Mouse (Mus musculus): ENCODE measurements around the gene Gstt4. TPM values are rescaled to one million over a fixed set of nuclear protein-coding genes. Genes with fewer than 3 reads are reported as not detected.

Gene Gstt4
- total and polyA plus RNA-seq, 3 experiments = not detected

- TF ChIP-seq TBP (IDR thresholded peaks at IDR 0.05; ENCODE audit: low read depth, low read length) = peak; percentile 60; the same call in 1 of the 2 replicates
- peak; percentile 98 for TF ChIP-seq MYC (IDR thresholded peaks at IDR 0.05; ENCODE audit: low read depth, low read length)
- no peak for TF ChIP-seq ZKSCAN1 (IDR thresholded peaks at IDR 0.05; ENCODE audit: low read depth, low read length)
- peak; percentile 36 for TF ChIP-seq NELFE (IDR thresholded peaks at IDR 0.05; ENCODE audit: low read depth, low read length)
- TF ChIP-seq RCOR1 (IDR thresholded peaks at IDR 0.05; ENCODE audit: low read depth, low read length) = no peak
- TF ChIP-seq MAX (IDR thresholded peaks at IDR 0.05; ENCODE audit: low read length) = peak; percentile 98
- peak; percentile 84; the same call in 1 of the 2 replicates for TF ChIP-seq SIN3A (IDR thresholded peaks at IDR 0.05; ENCODE audit: low read length)
- peak; percentile 91 for TF ChIP-seq USF1 (IDR thresholded peaks at IDR 0.05; ENCODE audit: low read depth, low read length)
- peak; percentile 39; the same call in 1 of the 2 replicates for TF ChIP-seq ETS1 (IDR thresholded peaks at IDR 0.05; ENCODE audit: low read depth, low read length)
- no peak for TF ChIP-seq MEF2A (IDR thresholded peaks at IDR 0.05; ENCODE audit: extremely low read depth, insufficient replicate concordance, low read depth, low read length, poor library complexity, severe bottlenecking)
- TF ChIP-seq EP300 (IDR thresholded peaks at IDR 0.05; ENCODE audit: low read depth in 1 of 2, low read length in 2 of 2) = no peak
- TF ChIP-seq MXI1 (IDR thresholded peaks at IDR 0.05; ENCODE audit: low read depth, low read length) = peak; percentile 98
- TF ChIP-seq BHLHE40 (IDR thresholded peaks at IDR 0.05; ENCODE audit: borderline replicate concordance, low read depth, low read length) = peak; percentile 93
- peak in 1 of 2 experiments; percentile 54; a peak in 1 of 4 replicates for TF ChIP-seq USF2 (IDR thresholded peaks at IDR 0.05; ENCODE audit: borderline replicate concordance in 1 of 2, insufficient read depth in 1 of 2, low read depth in 1 of 2, low read length in 2 of 2)
- TF ChIP-seq GATA1 (IDR thresholded peaks at IDR 0.05; ENCODE audit: low read depth, low read length) = peak; percentile 35; the same call in 1 of the 2 replicates
- TF ChIP-seq SMC3 (IDR thresholded peaks at IDR 0.05; ENCODE audit: low read depth, low read length) = no peak
- TF ChIP-seq MAZ (IDR thresholded peaks at IDR 0.05; ENCODE audit: low read depth, low read length) = peak; percentile 53
- peak in 1 of 2 experiments; percentile 64; a peak in 2 of 4 replicates for TF ChIP-seq POLR2A (IDR thresholded peaks at IDR 0.05; ENCODE audit: control insufficient read depth in 1 of 2, insufficient read depth in 1 of 2, low read depth in 1 of 2, low read length in 2 of 2, poor library complexity in 1 of 2)
- no peak for TF ChIP-seq CTCF (IDR thresholded peaks at IDR 0.05 in 2 of 3, conservative IDR thresholded peaks at IDR 0.05 in 1 of 3; ENCODE audit: control insufficient read depth in 1 of 3, insufficient read depth in 1 of 3, low read depth in 2 of 3, low read length in 3 of 3, poor library complexity in 1 of 3, severe bottlenecking in 1 of 3)
- H3K27me3 ChIP-seq (ENCODE audit: control insufficient read depth in 1 of 2, insufficient read depth in 2 of 2, low read length in 2 of 2) = no peaks in the 10 kb centered on the region
- peak overlapping the region; percentile 88 for H3K9ac ChIP-seq (ENCODE audit: control insufficient read depth, low read depth, low read length, poor library complexity, severe bottlenecking)
- H3K79me2 ChIP-seq (ENCODE audit: control insufficient read depth, insufficient read depth, low read length, poor library complexity) = no peaks in the 10 kb centered on the region; the same call in 1 of the 2 replicates
- peak; percentile 93 for DNase-seq (ENCODE audit: low read depth, low spot score)
- peaks cover 6 to 22% of the 10 kb centered on the region in 2 experiments for H3K4me1 ChIP-seq (ENCODE audit: control insufficient read depth in 1 of 2, insufficient read depth in 2 of 2, low read length in 2 of 2)
- no peaks in the 10 kb centered on the region for H3K9me3 ChIP-seq (replicated peaks; ENCODE audit: insufficient read depth, low read length)
- peak overlapping the region; percentile 61 to 69 for H3K4me3 ChIP-seq (ENCODE audit: control insufficient read depth in 1 of 2, insufficient read depth in 1 of 2, low read depth in 2 of 2, low read length in 2 of 2)
- peaks cover 0 to 19% of the 10 kb centered on the region in 2 experiments; a peak in 2 of 4 replicates for H3K36me3 ChIP-seq (ENCODE audit: control insufficient read depth in 1 of 2, insufficient read depth in 2 of 2, low read length in 2 of 2)
- H3K27ac ChIP-seq (ENCODE audit: control insufficient read depth, low read depth, low read length) = peak overlapping the region; percentile 99
Measured at GRCm38 (mm10) chr10:75835307-75835706, 13.0 kb upstream of the Gstt4 start.

DNA sequence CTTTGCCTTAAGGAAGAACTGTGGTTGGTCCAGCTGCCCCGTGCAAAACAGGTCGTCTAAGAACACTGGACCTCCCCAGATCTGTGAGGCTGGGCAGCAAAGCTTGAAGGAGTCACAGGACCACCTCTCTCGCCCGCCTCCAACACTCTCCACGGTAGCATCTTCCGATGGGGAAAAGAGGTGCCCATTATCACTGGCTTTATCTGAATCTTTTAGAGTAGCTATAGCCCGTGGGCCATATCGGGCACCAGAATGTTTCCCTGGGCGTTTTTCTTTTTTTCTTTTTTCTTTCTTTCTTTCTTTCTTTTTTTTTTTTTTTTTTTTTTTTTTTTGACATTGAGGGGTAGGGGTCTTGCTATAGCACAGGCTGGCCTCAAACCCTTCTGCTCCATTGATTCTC lies 12.4 kb upstream of the Gstt4 start:
- TF ChIP-seq NELFE (IDR thresholded peaks at IDR 0.05; ENCODE audit: low read depth, low read length) = no peak
- peak; percentile 25; the same call in 1 of the 2 replicates for TF ChIP-seq ZNF384 (IDR thresholded peaks at IDR 0.05; ENCODE audit: low read depth, low read length)
- TF ChIP-seq KAT2A (conservative IDR thresholded peaks at IDR 0.05; ENCODE audit: low read depth, low read length) = no peak
- TF ChIP-seq USF1 (IDR thresholded peaks at IDR 0.05; ENCODE audit: low read depth, low read length) = no peak
- no peak for TF ChIP-seq UBTF (IDR thresholded peaks at IDR 0.05; ENCODE audit: borderline replicate concordance, insufficient read depth, low read depth, low read length)
- no peak for TF ChIP-seq POLR2A (IDR thresholded peaks at IDR 0.05; ENCODE audit: control insufficient read depth in 1 of 2, insufficient read depth in 1 of 2, low read depth in 1 of 2, low read length in 2 of 2, poor library complexity in 1 of 2)
- H3K9ac ChIP-seq (ENCODE audit: control insufficient read depth, low read depth, low read length, poor library complexity, severe bottlenecking) = peak overlapping the region; percentile 88
- H3K9me3 ChIP-seq (replicated peaks; ENCODE audit: insufficient read depth, low read length) = no peaks in the 10 kb centered on the region
- peak overlapping the region in 1 of 2 experiments; percentile 61; a peak in 2 of 4 replicates for H3K4me3 ChIP-seq (ENCODE audit: control insufficient read depth in 1 of 2, insufficient read depth in 1 of 2, low read depth in 2 of 2, low read length in 2 of 2)
- peak overlapping the region; percentile 99 for H3K27ac ChIP-seq (ENCODE audit: control insufficient read depth, low read depth, low read length)
- DNase-seq (ENCODE audit: low read depth, low spot score) = no peak
- H3K79me2 ChIP-seq (ENCODE audit: control insufficient read depth, insufficient read depth, low read length, poor library complexity) = no peaks in the 10 kb centered on the region; the same call in 1 of the 2 replicates
- H3K4me1 ChIP-seq (ENCODE audit: control insufficient read depth in 1 of 2, insufficient read depth in 2 of 2, low read length in 2 of 2) = peaks cover 6 to 25% of the 10 kb centered on the region in 2 experiments
- H3K27me3 ChIP-seq (ENCODE audit: control insufficient read depth in 1 of 2, insufficient read depth in 2 of 2, low read length in 2 of 2) = no peaks in the 10 kb centered on the region
- H3K36me3 ChIP-seq (ENCODE audit: control insufficient read depth in 1 of 2, insufficient read depth in 2 of 2, low read length in 2 of 2) = peaks cover 0 to 24% of the 10 kb centered on the region in 2 experiments; a peak in 2 of 4 replicates
